Mouse (Mus musculus) cerebellum, adult 18-20 months (tissue): ENCODE measurements around the gene Mrps24.

Experiments used
- DNase-seq, 2 experiments: peaks; one replicate each; pipeline ENCODE4 v3.0.0; 2021

The Mrps24 gene

DNA sequence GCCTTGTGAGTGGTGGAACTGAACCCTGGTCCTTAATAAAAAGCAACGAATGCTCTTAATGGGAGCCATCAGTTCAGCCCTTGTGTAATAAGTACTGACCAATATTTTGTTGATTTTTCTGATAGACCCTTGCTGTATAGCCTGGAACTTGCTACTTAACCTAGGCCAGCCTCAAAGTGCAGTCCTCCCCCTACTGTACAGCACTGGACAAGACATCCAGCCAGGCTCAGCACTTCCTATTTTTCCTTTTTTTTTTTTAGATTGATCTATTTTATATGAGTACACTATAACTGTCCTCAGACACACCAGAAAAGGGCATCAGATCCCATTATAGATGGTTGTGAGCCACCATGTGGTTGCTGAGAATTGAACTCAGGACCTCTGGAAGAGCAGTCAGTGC is 12.1 kb downstream of the Mrps24 start:
- DNase-seq, result no peak

DNA sequence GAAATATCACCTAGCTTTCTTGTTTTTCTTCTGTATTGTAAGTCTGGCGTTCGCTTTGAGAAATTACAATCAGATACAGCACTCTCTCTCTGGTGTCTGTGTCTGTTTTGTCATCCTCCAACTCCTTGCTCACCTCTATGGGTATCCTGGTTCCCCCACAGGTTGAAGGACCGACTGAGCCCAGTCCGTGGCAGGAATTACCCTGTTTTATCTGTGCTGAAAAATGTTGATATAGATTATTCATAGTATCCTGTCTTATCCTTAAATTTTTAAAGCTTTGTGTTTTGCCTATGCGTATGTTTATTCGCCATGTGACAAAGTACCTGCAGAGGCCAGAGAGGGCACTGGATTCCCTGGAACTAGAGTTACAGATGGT is 12.5 kb downstream of the Mrps24 start:
- no peak for DNase-seq

- DNase-seq, result no peak
These were observed 13.1 kb downstream of the Mrps24 start for GRCm38 (mm10) chr11:5702271-5702956.

- no peak for DNase-seq
These were observed 13.7 kb downstream of the Mrps24 start for GRCm38 (mm10) chr11:5701821-5702220.

GRCm38 (mm10) chr11:5701300-5701699 is 14.2 kb downstream of the Mrps24 start:
- DNase-seq, result no peak

DNA sequence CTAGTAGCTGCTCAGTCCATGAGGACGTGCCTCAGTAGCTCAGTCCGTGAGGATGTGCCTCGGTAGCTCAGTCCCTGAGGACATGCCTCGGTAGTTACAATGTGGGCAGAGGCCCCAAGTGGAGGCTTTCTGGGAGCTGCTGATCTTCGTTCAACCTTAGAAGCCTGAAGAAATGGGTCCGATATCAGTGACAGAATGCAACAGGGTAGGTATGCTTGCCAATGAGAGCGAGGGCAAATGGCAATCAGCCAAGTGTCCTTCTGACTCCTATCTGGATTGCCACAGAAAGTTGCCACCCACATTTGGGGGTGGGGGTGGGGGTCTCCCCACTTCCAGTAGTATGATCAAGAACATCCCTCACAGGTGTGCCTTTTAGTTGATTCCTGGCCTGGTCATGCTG is 14.7 kb downstream of the Mrps24 start:
- no peak for DNase-seq

DNA sequence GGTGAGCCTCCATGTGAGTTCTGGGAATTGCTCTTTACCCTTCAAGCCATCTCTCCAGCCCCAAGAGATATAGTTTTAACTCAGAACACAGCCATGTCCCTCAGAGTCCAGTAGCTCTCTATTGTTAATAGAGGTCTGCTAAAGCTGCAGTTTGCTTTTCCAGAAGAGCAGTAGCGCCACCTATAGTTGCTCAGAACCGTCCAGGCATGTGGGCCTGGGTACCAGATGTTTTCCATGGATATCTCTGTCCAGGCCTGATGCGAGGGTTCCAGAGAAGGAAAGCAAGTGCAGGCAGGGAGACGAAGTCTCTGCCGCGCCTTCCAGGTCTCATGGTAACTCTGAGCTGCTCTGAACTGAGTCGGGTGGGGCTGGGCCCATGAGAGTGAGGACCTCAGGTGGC is 23.7 kb downstream of the Mrps24 start:
- DNase-seq, result no peak

DNA sequence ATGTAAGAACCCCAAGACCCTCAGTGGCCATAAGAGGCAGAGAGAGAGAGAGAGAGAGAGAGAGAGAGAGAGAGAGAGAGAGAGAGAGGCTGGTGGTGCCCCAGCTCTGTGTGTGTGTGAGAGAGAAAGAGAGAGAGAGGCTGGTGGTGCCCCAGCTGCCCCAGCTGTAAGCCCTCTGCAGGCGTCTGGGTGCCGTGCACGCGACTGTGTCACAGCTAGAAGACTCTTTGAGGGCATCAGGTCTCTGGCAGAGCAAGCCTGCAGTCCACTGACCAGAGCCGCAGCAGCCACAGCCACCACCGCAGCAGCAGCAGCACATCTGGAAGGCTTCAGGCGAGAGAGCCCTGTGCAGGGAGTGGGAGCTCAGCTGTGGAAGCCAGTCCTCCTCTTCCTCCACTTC is 31.2 kb downstream of the Mrps24 start:
- no peak for DNase-seq

- DNase-seq, result no peak
These were observed 32.9 kb downstream of the Mrps24 start for GRCm38 (mm10) chr11:5682541-5682940.
